Mouse (Mus musculus): ENCODE measurements around the gene Rap1b.

- TF ChIP-seq CTCF (IDR thresholded peaks at IDR 0.05; ENCODE audit: control insufficient read depth, insufficient read depth, low read length) (no peak), POLR2A (IDR thresholded peaks at IDR 0.05; ENCODE audit: borderline replicate concordance, control insufficient read depth, low read depth, low read length) (no peak)
These were observed 54.7 kb downstream of the Rap1b start for GRCm38 (mm10) chr10:117791171-117791470.
